Mouse (Mus musculus) intestine, embryonic 16.5 days (tissue): ENCODE measurements around the gene Clcn2. TPM values are rescaled to one million over a fixed set of nuclear protein-coding genes. Genes with fewer than 3 reads are reported as not detected.

Experiments used
- polyA plus RNA-seq: library from polyadenylated mRNA; unstranded; fragments of >200 nt; fragmentation: Nextera tagmentation; extraction: Ambion mirVana; gene quantifications from 2 replicates; pipeline ENCODE4 v1.2.1, GENCODE M21; 2015

Gene Clcn2
- polyA plus RNA-seq, 1 experiment from 2014 or later: 13.1 TPM

Other genes with a start within 250 kb of the Clcn2 start
- gene Eif2b5, start 218.9 kb downstream of the Clcn2 start, polyA plus RNA-seq: 90.0 and 93.7 TPM in 2 replicates
- 15.7 and 18.5 TPM in 2 replicates for gene Dvl3, start 200.8 kb downstream of the Clcn2 start, polyA plus RNA-seq
- gene Ap2m1, start 182.3 kb downstream of the Clcn2 start, polyA plus RNA-seq: 679 and 681 TPM in 2 replicates
- gene Abcf3, start 169.2 kb downstream of the Clcn2 start, polyA plus RNA-seq: 64.8 and 67.7 TPM in 2 replicates
- 5.5 and 5.6 TPM in 2 replicates for gene Vwa5b2, start 128.3 kb downstream of the Clcn2 start, polyA plus RNA-seq
- 31.7 and 34.7 TPM in 2 replicates for gene Eef1akmt4, start 106.2 kb downstream of the Clcn2 start, polyA plus RNA-seq
- not detected in 2 replicates for gene Gm49333, start 106.1 kb downstream of the Clcn2 start, polyA plus RNA-seq
- gene Alg3, start 106.0 kb downstream of the Clcn2 start, polyA plus RNA-seq: 44.3 and 47.5 TPM in 2 replicates
- gene Camk2n2, start 96.5 kb downstream of the Clcn2 start, polyA plus RNA-seq: 0.38 and 0.40 TPM in 2 replicates
- gene Ece2, start 87.9 kb downstream of the Clcn2 start, polyA plus RNA-seq: 1.7 TPM in 2 replicates
- 276 and 309 TPM in 2 replicates for gene Psmd2, start 66.1 kb downstream of the Clcn2 start, polyA plus RNA-seq
- 158 and 162 TPM in 2 replicates for gene Eif4g1, start 49.4 kb downstream of the Clcn2 start, polyA plus RNA-seq
- 6.2 and 6.8 TPM in 2 replicates for gene Fam131a, start 24.5 kb downstream of the Clcn2 start, polyA plus RNA-seq
- gene Polr2h, start 81 bp downstream of the Clcn2 start, polyA plus RNA-seq: 84.5 and 95.5 TPM in 2 replicates
- 3.0 and 3.1 TPM in 2 replicates for gene Chrd, start 15.4 kb upstream of the Clcn2 start, polyA plus RNA-seq
- 2.6 and 2.9 TPM in 2 replicates for gene Thpo, start 16.8 kb upstream of the Clcn2 start, polyA plus RNA-seq